Mouse (Mus musculus) hindbrain, postnatal 0 days (tissue): ENCODE results near the gene Setx. TPM values are rescaled to one million over a fixed set of nuclear protein-coding genes. Genes with fewer than 3 reads are reported as not detected.
"Not testable (repeated sequence)": the region's sequence is repeated elsewhere in the genome, so short reads cannot be mapped to it uniquely, and the experiment has no call there.

Source experiments
- ATAC-seq: fragments of 200-750 bp; cut with Nextera tagmentation; 2 replicates; pipeline ENCODE4 v1.8.0; 2017; ENCODE audit warnings: mild to moderate bottlenecking, moderate TSS enrichment, moderate library complexity
- DNase-seq: peaks from one replicate; pipeline ENCODE4 v3.0.0-alpha.2; 2015; ENCODE audit warnings: low spot score
- H3K27ac ChIP-seq: fragments of 300-500 bp; sonication (generic); 2 replicates; pipeline ENCODE4 v1.5.1; 2014; ENCODE audit warnings: mild to moderate bottlenecking
- H3K27me3 ChIP-seq: fragments of 300-500 bp; sonication (generic); 2 replicates; pipeline ENCODE4 v1.6.1; 2014; ENCODE audit warnings: low read length, mixed read lengths; ENCODE audit not compliant: insufficient read depth
- H3K36me3 ChIP-seq: fragments of 300-500 bp; sonication (generic); 2 replicates; pipeline ENCODE4 v1.6.1; 2014; ENCODE audit warnings: low read length, mixed read lengths; ENCODE audit not compliant: insufficient read depth
- H3K4me1 ChIP-seq: fragments of 300-500 bp; sonication (generic); 2 replicates; pipeline ENCODE4 v1.6.1; 2014; ENCODE audit warnings: antibody characterized with exemption, low read length, mixed read lengths; ENCODE audit not compliant: insufficient read depth
- H3K4me2 ChIP-seq: fragments of 300-500 bp; sonication (generic); 2 replicates; pipeline ENCODE4 v1.6.1; 2014; ENCODE audit warnings: low read depth, mild to moderate bottlenecking, low read length, moderate library complexity, mixed read lengths
- H3K4me3 ChIP-seq: fragments of 300-500 bp; sonication (generic); 2 replicates; pipeline ENCODE4 v1.5.1; 2014; ENCODE audit warnings: low read length
- H3K9ac ChIP-seq: fragments of 300-500 bp; sonication (generic); replicated peaks from 2 replicates; pipeline ENCODE4 v1.6.1; 2014; ENCODE audit warnings: mild to moderate bottlenecking, low read length, moderate library complexity, mixed read lengths
- H3K9me3 ChIP-seq: fragments of 300-500 bp; sonication (generic); 2 replicates; pipeline ENCODE4 v1.6.1; 2016; ENCODE audit warnings: low read length, mixed read lengths
- CTCF ChIP-seq: IDR thresholded peaks from 2 replicates; pipeline ENCODE4 v1.5.1; 2016; ENCODE audit warnings: antibody characterized with exemption, control low read depth, low read depth
- WGBS: fragments of 180-500 bp; shearing (Covaris S2); extraction: QIAGEN DNeasy Blood & Tissue Kit; methylation state at CpG from one replicate; pipeline ENCODE4 v1.1.7; 2014; 5-methylcytosine and 5-hydroxymethylcytosine counted together
- polyA plus RNA-seq: library from polyadenylated mRNA; unstranded; fragments of >200 nt; fragmentation: Nextera tagmentation; extraction: Ambion mirVana; gene quantifications from 2 replicates; pipeline ENCODE4 v1.2.1, GENCODE M21; 2015
- total RNA-seq: library from RNA; depleted of rRNA; stranded (reverse); fragments of >200 nt; gene quantifications from 2 replicates; pipeline ENCODE4 v1.2.3, GENCODE M21; 2014

The Setx gene
- total and polyA plus RNA-seq, 2 experiments from 2014 or later, result 15.2 to 31.1 TPM

- 88% methylated on average over 8 of the region's 8 CpGs for WGBS
- Histone ChIP-seq H3K9ac (no peak overlapping the region), H3K27me3 (no peaks in the 10 kb centered on the region), H3K4me2 (no peak overlapping the region), H3K27ac (no peak overlapping the region), H3K4me1 (no peaks in the 10 kb centered on the region), H3K4me3 (no peak overlapping the region), H3K36me3 (no peaks in the 10 kb centered on the region), H3K9me3 (no peaks in the 10 kb centered on the region)
- no peak for DNase-seq
- TF ChIP-seq CTCF, result no peak
- ATAC-seq, result no peak
Observed at GRCm38 (mm10) chr2:29095674-29096073, 28.3 kb upstream of the Setx start.

GRCm38 (mm10) chr2:29096751-29097150 is 27.2 kb upstream of the Setx start:
- Histone ChIP-seq H3K9me3 (no peaks in the 10 kb centered on the region), H3K27me3 (no peaks in the 10 kb centered on the region), H3K4me1 (no peaks in the 10 kb centered on the region), H3K36me3 (no peaks in the 10 kb centered on the region), H3K4me2 (no peak overlapping the region), H3K9ac (no peak overlapping the region), H3K4me3 (no peak overlapping the region), H3K27ac (no peak overlapping the region)
- WGBS, result 51% methylated on average over 4 of the region's 4 CpGs
- no peak for TF ChIP-seq CTCF
- ATAC-seq, result no peak
- DNase-seq, result no peak

- H3K27me3 ChIP-seq, result no peaks in the 10 kb centered on the region
- no peak overlapping the region for H3K27ac ChIP-seq
- H3K4me2 ChIP-seq, result no peak overlapping the region
- 87% methylated on average over 3 of the region's 3 CpGs for WGBS
- H3K4me1 ChIP-seq, result no peaks in the 10 kb centered on the region
- no peaks in the 10 kb centered on the region for H3K36me3 ChIP-seq
- DNase-seq (no peak), ATAC-seq (no peak)
- no peaks in the 10 kb centered on the region for H3K9me3 ChIP-seq
- H3K4me3 ChIP-seq, result no peak overlapping the region
- no peak for TF ChIP-seq CTCF
- no peak overlapping the region for H3K9ac ChIP-seq
Observed at GRCm38 (mm10) chr2:29097465-29097864, 26.5 kb upstream of the Setx start.

GRCm38 (mm10) chr2:29097955-29098354 is 26.0 kb upstream of the Setx start:
- not testable (repeated sequence) for H3K9me3 ChIP-seq, H3K4me2 ChIP-seq, H3K9ac ChIP-seq, H3K4me1 ChIP-seq, H3K27ac ChIP-seq, H3K36me3 ChIP-seq, DNase-seq, H3K27me3 ChIP-seq, H3K4me3 ChIP-seq, ATAC-seq
- 100% methylated on average over 5 of the region's 5 CpGs for WGBS

DNA sequence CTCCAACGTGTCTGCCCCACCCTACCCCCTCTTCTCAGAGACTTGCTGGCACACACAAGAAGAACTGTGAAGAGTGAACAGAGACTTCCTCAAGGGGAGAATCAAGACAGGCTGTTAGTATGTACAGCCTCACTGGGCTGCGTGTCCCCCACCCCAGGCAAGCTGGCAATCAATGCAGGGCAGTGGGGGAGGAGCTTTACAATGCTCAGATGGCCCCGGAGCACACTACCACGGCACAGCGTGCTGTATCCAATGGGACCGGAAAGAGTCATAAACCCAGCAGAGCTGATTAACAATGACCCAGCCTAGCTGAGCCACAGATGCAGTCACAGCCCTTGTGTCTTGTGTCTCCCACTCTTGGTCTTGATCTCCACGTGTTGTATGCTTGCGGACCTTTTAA is 25.2 kb upstream of the Setx start:
- H3K4me2 ChIP-seq, result no peak overlapping the region
- no peak for ATAC-seq
- no peaks in the 10 kb centered on the region for H3K36me3 ChIP-seq
- H3K27me3 ChIP-seq, result no peaks in the 10 kb centered on the region
- DNase-seq, result no peak
- TF ChIP-seq CTCF, result no peak
- no peaks in the 10 kb centered on the region for H3K4me1 ChIP-seq
- H3K27ac ChIP-seq, result no peak overlapping the region
- no peak overlapping the region for H3K4me3 ChIP-seq
- H3K9me3 ChIP-seq, result no peaks in the 10 kb centered on the region
- WGBS, result 69% methylated on average over 8 of the region's 8 CpGs
- H3K9ac ChIP-seq, result no peak overlapping the region

GRCm38 (mm10) chr2:29099646-29100045 is 24.3 kb upstream of the Setx start:
- 90% methylated on average over 14 of the region's 14 CpGs for WGBS
- TF ChIP-seq CTCF, result no peak
- H3K27me3 ChIP-seq, result no peaks in the 10 kb centered on the region
- H3K9ac ChIP-seq, result no peak overlapping the region
- DNase-seq, result no peak
- H3K9me3 ChIP-seq, result no peaks in the 10 kb centered on the region
- no peak for ATAC-seq
- H3K4me3 ChIP-seq, result no peak overlapping the region
- no peak overlapping the region for H3K27ac ChIP-seq
- no peaks in the 10 kb centered on the region for H3K36me3 ChIP-seq
- no peak overlapping the region for H3K4me2 ChIP-seq
- H3K4me1 ChIP-seq, result no peaks in the 10 kb centered on the region

DNA sequence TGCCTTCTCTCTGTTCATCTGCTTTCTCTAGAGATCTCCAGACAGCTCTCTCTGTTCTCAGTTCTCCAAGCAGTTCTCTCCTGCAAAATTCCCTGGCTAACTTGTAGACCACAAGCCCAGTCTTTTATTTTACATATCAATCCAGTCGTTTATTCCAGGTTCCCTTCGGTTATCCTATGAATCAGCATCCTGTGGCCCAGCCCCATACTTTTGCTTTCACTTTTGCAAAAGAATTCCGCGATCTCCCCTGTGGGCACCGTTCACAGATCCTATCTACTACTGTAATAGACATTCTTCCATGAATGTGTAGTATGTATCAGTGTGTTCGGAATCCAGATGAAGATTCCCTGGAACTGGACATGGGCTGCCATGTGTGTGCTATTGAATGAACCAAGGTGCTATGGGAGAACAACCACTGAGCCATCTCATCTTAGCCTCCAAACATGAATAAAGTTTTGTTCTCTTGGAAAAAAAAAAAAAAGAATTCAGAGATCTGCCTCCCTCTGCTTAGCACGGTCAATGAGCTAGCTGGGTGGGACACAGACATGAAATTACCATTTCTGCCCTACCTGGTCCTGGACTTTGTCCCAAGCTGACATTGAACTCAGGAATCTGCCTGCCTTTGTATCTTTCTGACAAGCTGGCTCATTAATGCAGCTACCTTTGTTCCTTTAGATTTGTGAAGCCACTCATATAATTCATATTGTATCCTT is 23.0 kb upstream of the Setx start:
- no peaks in the 10 kb centered on the region for H3K4me1 ChIP-seq
- WGBS, result 80% methylated on average over 7 of the region's 7 CpGs
- no peaks in the 10 kb centered on the region for H3K9me3 ChIP-seq
- H3K9ac ChIP-seq, result no peak overlapping the region
- ATAC-seq, result no peak
- H3K27ac ChIP-seq, result no peak overlapping the region
- DNase-seq, result no peak
- no peaks in the 10 kb centered on the region for H3K27me3 ChIP-seq
- TF ChIP-seq CTCF, result no peak
- H3K4me2 ChIP-seq, result no peak overlapping the region
- H3K4me3 ChIP-seq, result no peak overlapping the region
- H3K36me3 ChIP-seq, result no peaks in the 10 kb centered on the region

DNA sequence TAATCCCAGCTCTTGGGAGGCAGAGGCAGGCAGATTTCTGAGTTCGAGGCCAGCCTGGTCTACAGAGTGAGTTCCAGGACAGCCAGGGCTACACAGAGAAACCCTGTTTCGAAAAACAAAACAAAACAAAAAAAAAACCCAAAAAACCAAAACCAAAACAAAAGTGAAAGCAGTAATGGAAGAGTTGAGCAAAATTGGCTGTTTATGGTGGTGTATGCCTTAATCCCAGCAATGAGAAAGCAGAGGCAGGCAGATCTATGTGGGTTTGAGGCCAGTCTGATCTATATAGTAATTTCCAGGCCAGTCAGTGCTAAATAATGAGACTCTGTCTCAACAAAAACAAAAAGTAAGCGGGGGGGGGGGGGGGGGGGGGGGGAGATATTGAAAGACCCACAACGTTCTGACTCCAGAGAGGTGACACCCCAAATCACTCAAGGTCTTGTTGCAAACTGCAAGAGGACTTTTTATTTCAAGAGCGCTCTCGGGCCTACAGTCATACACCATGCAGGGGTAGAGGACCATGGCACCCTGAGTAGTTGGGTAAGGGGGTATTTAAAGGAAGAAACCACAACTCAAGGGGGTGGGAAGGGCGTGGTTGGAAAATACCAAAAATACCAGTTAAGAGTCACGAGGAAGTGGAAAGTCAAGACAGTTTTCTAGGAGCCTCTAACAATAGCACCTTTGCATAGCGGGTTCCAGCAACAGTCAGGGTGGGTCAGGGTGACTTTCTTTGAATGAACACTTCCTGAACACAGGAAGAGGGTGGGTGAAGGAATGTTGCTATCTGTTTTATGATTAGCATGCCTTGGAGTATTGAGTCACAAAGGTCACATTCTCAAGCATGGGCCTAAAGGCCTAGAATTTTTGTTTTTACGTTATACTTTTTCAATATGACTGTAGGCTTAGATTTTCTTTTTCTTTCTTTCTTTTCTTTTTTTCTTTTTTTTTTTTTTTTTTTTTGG is 21.3 kb upstream of the Setx start:
- not testable (repeated sequence) for H3K4me1 ChIP-seq, H3K9me3 ChIP-seq, H3K27me3 ChIP-seq, H3K4me2 ChIP-seq, H3K27ac ChIP-seq, ATAC-seq, DNase-seq, H3K4me3 ChIP-seq, H3K9ac ChIP-seq, H3K36me3 ChIP-seq
- WGBS, result 87% methylated on average over 9 of the region's 10 CpGs
